Mouse (Mus musculus) myocyte (in vitro differentiated cells): ENCODE measurements around the gene Dlgap3. TPM values are rescaled to one million over a fixed set of nuclear protein-coding genes. Genes with fewer than 3 reads are reported as not detected.

Source experiments
- H3K27me3 ChIP-seq: one replicate; pipeline ENCODE4 v1.6.1; 2011; ENCODE audit not compliant: control insufficient read depth, insufficient read depth, insufficient read length
- H3K36me3 ChIP-seq: one replicate; pipeline ENCODE4 v1.6.1; 2011; ENCODE audit not compliant: control insufficient read depth, insufficient read depth
- H3K4me2 ChIP-seq: one replicate; pipeline ENCODE4 v1.6.1; 2011; ENCODE audit warnings: low read depth, control low read depth
- H3K4me3 ChIP-seq: one replicate; pipeline ENCODE4 v1.5.1; 2011; ENCODE audit warnings: mild to moderate bottlenecking, control low read depth, moderate library complexity
- H3K79me2 ChIP-seq: one replicate; pipeline ENCODE4 v1.6.1; 2011; ENCODE audit not compliant: control insufficient read depth, insufficient read depth
- H3ac ChIP-seq: one replicate; pipeline ENCODE4 v1.6.1; 2011; ENCODE audit not compliant: control insufficient read depth, insufficient read length
- CEBPB ChIP-seq: IDR thresholded peaks from 2 replicates; pipeline ENCODE4 v1.6.1; 2011; ENCODE audit warnings: mild to moderate bottlenecking, moderate library complexity; ENCODE audit not compliant: poor library complexity, insufficient read depth, severe bottlenecking
- E2F4 ChIP-seq: IDR thresholded peaks from one replicate; pipeline ENCODE4 v1.6.1; 2011; ENCODE audit warnings: mild to moderate bottlenecking, control low read depth, moderate library complexity; ENCODE audit not compliant: insufficient read depth
- MAX ChIP-seq: IDR thresholded peaks from one replicate; pipeline ENCODE4 v1.6.1; 2011; ENCODE audit warnings: low read depth, mild to moderate bottlenecking, control low read depth
- MYOD1 ChIP-seq, 3 experiments: IDR thresholded peaks; one replicate each; pipeline ENCODE4 v1.6.1; 2011; ENCODE audit warnings: control low read depth in 2 of 3, low read depth in 2 of 3, mild to moderate bottlenecking in 2 of 3, moderate library complexity in 1 of 3; ENCODE audit not compliant: insufficient read length in 2 of 3, control insufficient read depth in 1 of 3
- MYOG ChIP-seq, 3 experiments: IDR thresholded peaks; one replicate each; pipeline ENCODE4 v1.6.1; 2011; ENCODE audit warnings: control low read depth in 2 of 3, low read depth in 2 of 3, mild to moderate bottlenecking in 2 of 3; ENCODE audit not compliant: insufficient read length in 2 of 3, control insufficient read depth in 1 of 3, insufficient read depth in 1 of 3
- POLR2A ChIP-seq: IDR thresholded peaks from one replicate; pipeline ENCODE4 v1.6.1; 2011; ENCODE audit warnings: low read depth, mild to moderate bottlenecking, control low read depth, moderate library complexity; ENCODE audit not compliant: insufficient read length
- POLR2AphosphoS2 ChIP-seq: IDR thresholded peaks from one replicate; pipeline ENCODE4 v1.6.1; 2011; ENCODE audit warnings: low read depth, control low read depth; ENCODE audit not compliant: insufficient read length
- REST ChIP-seq: IDR thresholded peaks from one replicate; pipeline ENCODE4 v1.6.1; 2011; ENCODE audit warnings: mild to moderate bottlenecking, control low read depth, moderate library complexity; ENCODE audit not compliant: insufficient read depth, insufficient read length
- SRF ChIP-seq: IDR thresholded peaks from one replicate; pipeline ENCODE4 v1.6.1; 2011; ENCODE audit warnings: low read depth; ENCODE audit not compliant: control insufficient read depth, insufficient read length
- TCF12 ChIP-seq: IDR thresholded peaks from one replicate; pipeline ENCODE4 v1.6.1; 2011; ENCODE audit warnings: mild to moderate bottlenecking, control low read depth; ENCODE audit not compliant: poor library complexity, insufficient read depth, severe bottlenecking
- TCF3 ChIP-seq: IDR thresholded peaks from one replicate; pipeline ENCODE4 v1.6.1; 2011; ENCODE audit warnings: low read depth, control low read depth; ENCODE audit not compliant: insufficient read length
- USF1 ChIP-seq: IDR thresholded peaks from one replicate; pipeline ENCODE4 v1.6.1; 2011; ENCODE audit warnings: low read depth, mild to moderate bottlenecking, control low read depth, moderate library complexity
- polyA plus RNA-seq: library from polyadenylated mRNA; unstranded; fragments of >200 nt; fragmentation: generic; extraction: Trizol; gene quantifications from one replicate; pipeline ENCODE4 v1.2.1, GENCODE M21; 2012; ENCODE audit warnings: missing spikeins

The Dlgap3 gene
- polyA plus RNA-seq, 1 experiment: not detected

GRCm38 (mm10) chr4:127169346-127170221, 580 bp downstream of the Dlgap3 start:
- H3K36me3 ChIP-seq: no peaks in the 10 kb centered on the region
- H3ac ChIP-seq: no peak overlapping the region
- H3K27me3 ChIP-seq: peaks cover 21% of the 10 kb centered on the region
- no peak overlapping the region for H3K4me2 ChIP-seq
- no peak overlapping the region for H3K4me3 ChIP-seq
- TF ChIP-seq USF1: no peak
- TF ChIP-seq MYOD1 (IDR thresholded peaks at IDR 0.05; ENCODE audit: control insufficient read depth in 1 of 3, insufficient read length in 2 of 3, low read depth in 2 of 3): no peak
- no peak for TF ChIP-seq POLR2A
- no peak for TF ChIP-seq MAX
- TF ChIP-seq E2F4: no peak
- no peak for TF ChIP-seq MYOG (IDR thresholded peaks at IDR 0.05; ENCODE audit: control insufficient read depth in 1 of 3, insufficient read depth in 1 of 3, insufficient read length in 2 of 3, low read depth in 2 of 3)
- TF ChIP-seq POLR2AphosphoS2: no peak
- TF ChIP-seq REST: no peak
- no peak for TF ChIP-seq TCF12
- no peaks in the 10 kb centered on the region for H3K79me2 ChIP-seq

- no peaks in the 10 kb centered on the region for H3K36me3 ChIP-seq
- H3K79me2 ChIP-seq: no peaks in the 10 kb centered on the region
- no peak overlapping the region for H3K4me2 ChIP-seq
- TF ChIP-seq SRF (no peak), MYOD1 (IDR thresholded peaks at IDR 0.05; ENCODE audit: control insufficient read depth in 1 of 3, insufficient read length in 2 of 3, low read depth in 2 of 3) (no peak), REST (no peak), MAX (no peak), TCF12 (no peak), CEBPB (no peak), TCF3 (no peak), USF1 (no peak), POLR2AphosphoS2 (no peak), POLR2A (no peak), E2F4 (no peak), MYOG (IDR thresholded peaks at IDR 0.05; ENCODE audit: control insufficient read depth in 1 of 3, insufficient read depth in 1 of 3, insufficient read length in 2 of 3, low read depth in 2 of 3) (no peak)
- peaks cover 21% of the 10 kb centered on the region for H3K27me3 ChIP-seq
- H3K4me3 ChIP-seq: no peak overlapping the region
- H3ac ChIP-seq: no peak overlapping the region
Observed at GRCm38 (mm10) chr4:127170866-127171265, 1.9 kb downstream of the Dlgap3 start.

GRCm38 (mm10) chr4:127171341-127171905, 2.4 kb downstream of the Dlgap3 start:
- H3K79me2 ChIP-seq: no peaks in the 10 kb centered on the region
- H3K4me3 ChIP-seq: no peak overlapping the region
- TF ChIP-seq POLR2A (no peak), MAX (no peak), POLR2AphosphoS2 (no peak), SRF (no peak), MYOG (IDR thresholded peaks at IDR 0.05; ENCODE audit: control insufficient read depth in 1 of 3, insufficient read depth in 1 of 3, insufficient read length in 2 of 3, low read depth in 2 of 3) (no peak), CEBPB (no peak), TCF3 (no peak), REST (no peak), E2F4 (no peak), TCF12 (no peak), MYOD1 (IDR thresholded peaks at IDR 0.05; ENCODE audit: control insufficient read depth in 1 of 3, insufficient read length in 2 of 3, low read depth in 2 of 3) (no peak), USF1 (no peak)
- H3ac ChIP-seq: no peak overlapping the region
- H3K4me2 ChIP-seq: no peak overlapping the region
- peaks cover 21% of the 10 kb centered on the region for H3K27me3 ChIP-seq
- no peaks in the 10 kb centered on the region for H3K36me3 ChIP-seq

GRCm38 (mm10) chr4:127172119-127172518, 3.1 kb downstream of the Dlgap3 start:
- Histone ChIP-seq H3K79me2 (no peaks in the 10 kb centered on the region), H3K27me3 (peaks cover 21% of the 10 kb centered on the region), H3K4me2 (no peak overlapping the region), H3ac (no peak overlapping the region), H3K36me3 (no peaks in the 10 kb centered on the region), H3K4me3 (no peak overlapping the region)
- TF ChIP-seq TCF3 (no peak), E2F4 (no peak), CEBPB (no peak), REST (no peak), SRF (no peak), USF1 (no peak), TCF12 (no peak), POLR2A (no peak), MYOD1 (IDR thresholded peaks at IDR 0.05; ENCODE audit: control insufficient read depth in 1 of 3, insufficient read length in 2 of 3, low read depth in 2 of 3) (no peak), POLR2AphosphoS2 (no peak), MYOG (IDR thresholded peaks at IDR 0.05; ENCODE audit: control insufficient read depth in 1 of 3, insufficient read depth in 1 of 3, insufficient read length in 2 of 3, low read depth in 2 of 3) (no peak), MAX (no peak)
